Comparison of ENCODE assay signal across 9 mouse cellular contexts in the genomic region with DNA sequence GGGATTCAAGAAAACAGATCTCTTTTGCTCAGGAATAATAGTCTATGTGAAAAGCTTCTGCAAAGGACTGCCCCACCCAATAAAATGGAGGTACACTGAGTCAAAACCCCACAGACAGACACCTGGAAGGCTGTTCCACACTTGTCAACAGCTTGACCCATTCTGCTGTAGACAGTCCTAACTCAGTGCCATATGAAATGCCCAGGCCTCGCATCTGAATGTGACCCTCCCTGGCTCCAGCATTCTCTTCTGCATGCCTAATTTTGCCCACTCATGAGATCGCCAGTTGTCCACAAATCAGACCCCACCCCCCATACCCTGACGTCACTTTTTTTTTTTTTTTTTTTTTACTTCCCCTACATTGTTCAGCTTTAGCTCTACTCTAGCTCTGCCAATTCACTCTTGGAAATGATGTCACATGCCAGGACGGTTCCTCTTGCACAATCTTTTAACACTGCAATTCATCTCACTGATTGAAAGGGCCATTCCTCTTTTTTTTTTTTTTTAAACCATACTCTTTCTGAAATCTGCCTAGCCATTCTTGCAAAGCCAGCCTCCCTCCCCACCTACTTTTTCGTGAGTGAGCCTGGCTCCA. TPM values are rescaled to one million over a fixed set of nuclear protein-coding genes. Genes with fewer than 3 reads are reported as not detected.
DNase-seq lines count a peak whose midpoint lies in the region; ATAC-seq lines count a peak whose summit lies in the region.
"Had no signal": no experiment of that assay in that cellular context is flagged by ENCODE, and none has a peak within 500 bp of the region (broad histone marks: within the 10 kb centered on the region; RNA-seq: fewer than 3 reads in every experiment).

No protein-coding gene starts in this region.

- 76% methylated on average over 5 of the region's 5 CpGs for WGBS in midbrain, embryonic 10.5 days
- 52% methylated on average over 5 of the region's 5 CpGs for WGBS in midbrain, embryonic 14.5 days
- WGBS in liver, embryonic 13.5 days (ENCODE audit: insufficient replicate concordance): 27% methylated on average over 5 of the region's 5 CpGs

- H3K9ac ChIP-seq in midbrain, embryonic 14.5 days (replicated peaks; ENCODE audit: low read length): no peak overlapping the region
- peak overlapping the region; percentile 56 for H3K9ac ChIP-seq in liver, embryonic 13.5 days
- H3K9ac ChIP-seq: heart, embryonic 15.5 days had no signal

- H3K27me3 ChIP-seq in midbrain, embryonic 10.5 days (ENCODE audit: low read depth, poor library complexity, severe bottlenecking): no peaks in the 10 kb centered on the region
- no peaks in the 10 kb centered on the region for H3K27me3 ChIP-seq in midbrain, embryonic 14.5 days (ENCODE audit: control insufficient read depth, insufficient read depth, low read length)
- H3K27me3 ChIP-seq in liver, embryonic 13.5 days: no peaks in the 10 kb centered on the region
- H3K27me3 ChIP-seq: heart, embryonic 15.5 days had no signal

- H3K36me3 ChIP-seq in midbrain, embryonic 10.5 days: no peaks in the 10 kb centered on the region
- no peaks in the 10 kb centered on the region for H3K36me3 ChIP-seq in midbrain, embryonic 14.5 days (ENCODE audit: control insufficient read depth, insufficient read depth, low read length)
- H3K36me3 ChIP-seq in liver, embryonic 13.5 days: no peaks in the 10 kb centered on the region
- H3K36me3 ChIP-seq: heart, embryonic 15.5 days had no signal

- H3K4me1 ChIP-seq in midbrain, embryonic 10.5 days: peaks cover 12% of the 10 kb centered on the region
- H3K4me1 ChIP-seq in midbrain, embryonic 14.5 days (ENCODE audit: control insufficient read depth, insufficient read depth, low read length): peaks cover 6% of the 10 kb centered on the region; the same call in 1 of the 2 replicates
- peaks cover 80% of the 10 kb centered on the region for H3K4me1 ChIP-seq in liver, embryonic 13.5 days (replicated peaks)

- H3K9me3 ChIP-seq in midbrain, embryonic 10.5 days (replicated peaks): no peaks in the 10 kb centered on the region
- no peaks in the 10 kb centered on the region for H3K9me3 ChIP-seq in midbrain, embryonic 14.5 days (ENCODE audit: control insufficient read depth, low read length)
- H3K9me3 ChIP-seq in liver, embryonic 13.5 days (replicated peaks): no peaks in the 10 kb centered on the region
- H3K9me3 ChIP-seq: heart, embryonic 15.5 days had no signal

- no peak overlapping the region for H3K4me3 ChIP-seq in midbrain, embryonic 10.5 days
- H3K4me3 ChIP-seq in midbrain, embryonic 14.5 days (replicated peaks; ENCODE audit: low read depth, low read length): no peak overlapping the region
- peak overlapping the region; percentile 24 for H3K4me3 ChIP-seq in liver, embryonic 13.5 days (replicated peaks)
- H3K4me3 ChIP-seq: heart, embryonic 15.5 days had no signal

- H3K27ac ChIP-seq in midbrain, embryonic 10.5 days (replicated peaks): peak overlapping the region; percentile 73; the same call in 1 of the 2 replicates
- no peak overlapping the region for H3K27ac ChIP-seq in midbrain, embryonic 14.5 days (replicated peaks; ENCODE audit: low read depth, low read length)
- peak overlapping the region; percentile 99 for H3K27ac ChIP-seq in liver, embryonic 13.5 days

- DNase-seq in adrenal gland, adult 2 months: peak; percentile 48
- DNase-seq in adrenal gland, adult 18-20 months (ENCODE audit: low spot score in 2 of 2): no peak
- DNase-seq in midbrain, embryonic 10.5 days (ENCODE audit: low spot score): no peak
- DNase-seq in midbrain, embryonic 14.5 days: no peak
- DNase-seq in liver, embryonic 13.5 days: no peak
- DNase-seq in frontal cortex, postnatal 36 days (ENCODE audit: low spot score in 2 of 2): no peak
- DNase-seq in left cerebral cortex, adult 8-10 months (ENCODE audit: low spot score in 2 of 2): no peak

- H3K4me2 ChIP-seq in midbrain, embryonic 14.5 days (ENCODE audit: low read length): no peak overlapping the region
- peak overlapping the region; percentile 60 for H3K4me2 ChIP-seq in liver, embryonic 13.5 days
- H3K4me2 ChIP-seq: heart, embryonic 15.5 days had no signal

- no peak for ATAC-seq in midbrain, embryonic 14.5 days (ENCODE audit: low FRiP score, low TSS enrichment)
- no peak for ATAC-seq in liver, embryonic 13.5 days (ENCODE audit: low read depth)
- peak; percentile 85 for ATAC-seq in neutrophil, adult 5-6 weeks (ENCODE audit: extremely low read depth, insufficient number of reproducible peaks, low FRiP score, poor library complexity, severe bottlenecking)

RNA-seq across cellular contexts. Expression of a gene that starts 1.5 kb away (rescaled TPM):
- 1 to 10 TPM in 1 of 2 experiments, under 1 TPM in 1; 0.28 to 1.1 TPM for total RNA-seq in adrenal gland, adult 2 months (2021)
- polyA plus RNA-seq in adrenal gland, adult 2 months (2012; rRNA removed): 0.27 and 0.51 TPM in 2 replicates
- under 1 TPM; 0.16 to 0.33 TPM for total RNA-seq in adrenal gland, adult 18-20 months (2021)
- 0.05 and 0.14 TPM in 2 replicates for polyA plus RNA-seq in midbrain, embryonic 10.5 days (2016; fragmentation: Nextera tagmentation; extraction: Ambion mirVana)
- polyA plus RNA-seq in midbrain, embryonic 14.5 days (2014; fragmentation: Nextera tagmentation; extraction: Ambion mirVana): 0.42 and 0.61 TPM in 2 replicates
- polyA plus RNA-seq in liver, embryonic 13.5 days (2015; fragmentation: Nextera tagmentation; extraction: Ambion mirVana): 8.3 and 9.3 TPM in 2 replicates
- 58.1 and 58.9 TPM in 2 replicates for total RNA-seq in neutrophil, adult 5-6 weeks (2017)
- total RNA-seq in left cerebral cortex, adult 8-10 months (2022): 1 to 10 TPM; 2.1 to 3.6 (median 2.7) TPM

RNA-seq across cellular contexts. Expression of a gene that starts 48.6 kb away (rescaled TPM):
- total RNA-seq in adrenal gland, adult 2 months (2021): 10 to 100 TPM; 65.6 to 92.9 TPM
- polyA plus RNA-seq in adrenal gland, adult 2 months (2012; rRNA removed): 17.9 and 19.1 TPM in 2 replicates
- total RNA-seq in adrenal gland, adult 18-20 months (2021): 10 to 100 TPM; 57.6 to 77.7 TPM
- 0.57 and 0.81 TPM in 2 replicates for polyA plus RNA-seq in midbrain, embryonic 10.5 days (2016; fragmentation: Nextera tagmentation; extraction: Ambion mirVana)
- 0.36 and 16.0 TPM in 2 replicates for polyA plus RNA-seq in midbrain, embryonic 14.5 days (2014; fragmentation: Nextera tagmentation; extraction: Ambion mirVana)
- polyA plus RNA-seq in liver, embryonic 13.5 days (2015; fragmentation: Nextera tagmentation; extraction: Ambion mirVana): 2.0 and 2.8 TPM in 2 replicates
- total RNA-seq in neutrophil, adult 5-6 weeks (2017): not detected in 2 replicates
- total RNA-seq in left cerebral cortex, adult 8-10 months (2022): 10 to 100 TPM in 3 of 4 experiments, 1 to 10 TPM in 1; 8.2 to 12.1 (median 11.3) TPM

Comparison
In these comparisons a context has a peak if more than half of its experiments do, and no peak if none do; other contexts are left out.
1. RNA of a gene that starts 1.5 kb away (total RNA-seq): 58.1 to 58.9 TPM in neutrophil, adult 5-6 weeks; 2.1 to 3.6 TPM in left cerebral cortex, adult 8-10 months, 0.28 to 1.1 TPM in adrenal gland, adult 2 months and 0.16 to 0.33 TPM in adrenal gland, adult 18-20 months; every median in the first group is over 10 times any median in the second.